8 mouse cellular contexts compared by ENCODE assay signal in the genomic region with DNA sequence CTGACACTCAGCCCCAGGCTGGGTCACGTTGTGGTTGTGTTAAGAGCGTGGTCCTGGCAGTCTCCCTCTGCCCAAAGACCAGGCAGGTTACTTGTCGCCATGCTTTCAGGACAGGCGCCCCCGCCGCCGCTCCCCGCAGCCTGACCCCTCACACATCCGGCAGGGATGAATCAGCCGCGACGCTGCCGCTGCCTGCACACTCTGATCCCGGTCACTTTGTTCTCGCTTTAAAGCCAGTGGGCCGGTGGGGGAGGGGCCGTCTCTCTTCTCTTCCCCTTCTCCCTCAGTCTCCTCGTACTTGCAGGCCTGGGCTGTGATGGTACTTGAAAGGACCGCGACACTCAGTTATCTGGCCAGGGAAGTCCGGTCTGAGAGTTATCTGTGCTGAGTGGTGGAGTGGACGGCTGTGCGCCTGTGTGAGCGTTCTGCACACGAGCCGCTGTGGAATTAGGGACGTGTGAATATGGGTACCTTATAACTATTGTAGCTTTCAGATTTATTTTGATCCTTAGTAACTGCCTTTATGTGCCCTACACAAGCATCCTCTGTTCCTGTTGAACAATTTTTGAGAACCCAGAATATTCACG.
DNase-seq lines count a peak whose midpoint lies in the region; ATAC-seq lines count a peak whose summit lies in the region.

No protein-coding gene starts in this region.

- peak; percentile 16 for DNase-seq in ovary, postnatal 36 days (ENCODE audit: low spot score)
- DNase-seq in ovary, postnatal 14 days (ENCODE audit: low spot score): no peak
- DNase-seq in cerebellum, postnatal 14 days: peak; percentile 33 to 54
- DNase-seq in lung, postnatal 36 days: peak; percentile 38
- no peak for DNase-seq in spleen, postnatal 36 days (ENCODE audit: low spot score in 2 of 2)
- DNase-seq in spleen, adult 12 weeks (ENCODE audit: low spot score): no peak
- no peak for DNase-seq in left cerebral cortex, adult 9 months (ENCODE audit: low spot score in 2 of 2)

- ATAC-seq in granulocyte monocyte progenitor cell, adult 5-6 weeks (replicated peaks; ENCODE audit: poor library complexity, severe bottlenecking): peak; percentile 33

Comparison
In these comparisons a context has a peak if more than half of its experiments do, and no peak if none do; other contexts are left out.
1. DNase-seq: peak in ovary, postnatal 36 days (single experiment), cerebellum, postnatal 14 days (2 of 2) and lung, postnatal 36 days (single experiment); none in ovary, postnatal 14 days (single experiment), spleen, postnatal 36 days (0 of 2), spleen, adult 12 weeks (single experiment) and left cerebral cortex, adult 9 months (0 of 2).